Mouse (Mus musculus): Measurements from ENCODE around the gene Pcsk4. TPM values are rescaled to one million over a fixed set of nuclear protein-coding genes. Genes with fewer than 3 reads are reported as not detected.
A peak's percentile ranks its signal among the peaks of the same experiment; 100 is the strongest.

Pcsk4 gene
- polyA plus RNA-seq, 1 experiment from 2014 or later = 4.9 TPM

DNA sequence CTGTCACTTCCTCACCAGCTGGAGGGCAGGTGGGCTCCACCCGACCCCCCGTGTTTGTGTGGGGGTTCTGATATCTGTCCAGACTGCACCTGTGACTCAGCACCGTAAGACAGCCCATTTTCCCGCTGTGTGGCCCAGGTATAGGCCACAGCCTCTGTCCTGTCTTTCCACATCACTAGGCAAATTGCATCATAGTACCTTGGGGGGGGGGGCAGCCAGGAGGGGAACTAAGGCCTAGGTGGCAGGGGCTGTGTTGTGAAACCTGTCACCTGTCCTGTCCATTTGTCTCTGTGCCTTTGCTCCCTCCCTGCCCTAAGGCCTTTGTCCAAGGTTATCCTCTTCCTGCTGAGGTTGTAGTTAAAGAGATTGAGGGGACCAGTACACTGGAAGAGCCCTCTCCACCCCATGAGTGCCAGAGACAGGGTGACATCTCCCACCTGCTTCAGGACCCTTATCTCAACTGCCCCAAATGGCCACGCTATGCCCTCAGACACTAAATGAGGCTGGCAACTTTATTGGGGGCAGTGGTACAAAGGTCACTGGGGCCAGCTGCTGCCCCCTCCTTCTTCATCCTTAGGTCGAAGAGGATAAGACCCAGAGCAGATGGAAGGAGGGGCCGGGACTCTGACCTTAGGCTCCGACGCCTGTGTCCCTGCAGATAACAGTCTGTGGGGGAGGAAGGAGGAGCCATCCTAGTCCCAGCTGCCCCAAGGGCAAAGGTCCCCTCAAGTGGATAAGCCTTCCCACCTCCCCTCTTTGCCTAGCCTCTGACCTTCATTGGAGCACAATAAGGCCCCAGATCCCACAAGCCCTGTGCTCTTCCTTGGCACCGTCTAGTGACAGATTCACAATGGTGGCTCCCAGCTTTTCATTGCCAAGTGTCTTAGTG lies 2.6 kb upstream of the Pcsk4 start:
- WGBS = 74% methylated on average over 10 of the region's 10 CpGs
- H3K4me3 ChIP-seq (ENCODE audit: low read depth, low read length) = no peak overlapping the region
- H3K36me3 ChIP-seq (ENCODE audit: control insufficient read depth, insufficient read depth, low read length) = no peaks in the 10 kb centered on the region
- H3K27me3 ChIP-seq (ENCODE audit: control insufficient read depth, insufficient read depth, low read length) = no peaks in the 10 kb centered on the region
- no peaks in the 10 kb centered on the region for H3K9me3 ChIP-seq (ENCODE audit: control insufficient read depth, low read length)
- no peak overlapping the region for H3K4me2 ChIP-seq (ENCODE audit: low read depth, low read length)
- H3K9ac ChIP-seq (replicated peaks; ENCODE audit: low read depth, low read length) = no peak overlapping the region
- peaks cover 11% of the 10 kb centered on the region; the same call in 1 of the 2 replicates for H3K4me1 ChIP-seq (ENCODE audit: control insufficient read depth, insufficient read depth, low read length)
- H3K27ac ChIP-seq (ENCODE audit: low read depth, low read length) = no peak overlapping the region
- ATAC-seq (ENCODE audit: low read depth) = no peak

- H3K36me3 ChIP-seq (ENCODE audit: control insufficient read depth, insufficient read depth, low read length) = no peaks in the 10 kb centered on the region
- ATAC-seq (ENCODE audit: low read depth) = no peak
- H3K4me3 ChIP-seq (ENCODE audit: low read depth, low read length) = peak overlapping the region; percentile 40; the same call in 1 of the 2 replicates
Measured at GRCm38 (mm10) chr10:80330888-80331287, 1.6 kb upstream of the Pcsk4 start.

GRCm38 (mm10) chr10:80330084-80330483 lies 786 bp upstream of the Pcsk4 start:
- Histone ChIP-seq H3K36me3 (ENCODE audit: control insufficient read depth, insufficient read depth, low read length) (no peaks in the 10 kb centered on the region), H3K27me3 (ENCODE audit: control insufficient read depth, insufficient read depth, low read length) (no peaks in the 10 kb centered on the region; the same call in 1 of the 2 replicates), H3K4me3 (ENCODE audit: low read depth, low read length) (peak overlapping the region; percentile 40), H3K4me2 (ENCODE audit: low read depth, low read length) (peak overlapping the region; percentile 85), H3K9me3 (ENCODE audit: control insufficient read depth, low read length) (no peaks in the 10 kb centered on the region), H3K9ac (replicated peaks; ENCODE audit: low read depth, low read length) (peak overlapping the region; percentile 60), H3K27ac (ENCODE audit: low read depth, low read length) (no peak overlapping the region), H3K4me1 (ENCODE audit: control insufficient read depth, insufficient read depth, low read length) (peaks cover 11% of the 10 kb centered on the region; the same call in 1 of the 2 replicates)
- ATAC-seq (ENCODE audit: low read depth) = no peak; the same call in 1 of the 2 replicates
- 2% methylated on average over 33 of the region's 41 CpGs for WGBS

More at GRCm38 (mm10) chr10:80330888-80331287, 1.6 kb upstream of the Pcsk4 start:
- Histone ChIP-seq H3K27me3 (ENCODE audit: control insufficient read depth, insufficient read depth, low read length) (no peaks in the 10 kb centered on the region; the same call in 1 of the 2 replicates), H3K27ac (ENCODE audit: low read depth, low read length) (no peak overlapping the region), H3K4me2 (ENCODE audit: low read depth, low read length) (no peak overlapping the region), H3K9me3 (ENCODE audit: control insufficient read depth, low read length) (no peaks in the 10 kb centered on the region), H3K9ac (replicated peaks; ENCODE audit: low read depth, low read length) (no peak overlapping the region), H3K4me1 (ENCODE audit: control insufficient read depth, insufficient read depth, low read length) (peaks cover 11% of the 10 kb centered on the region; the same call in 1 of the 2 replicates)
- 73% methylated on average over 2 of the region's 2 CpGs for WGBS

- ATAC-seq (ENCODE audit: low read depth) = no peak
- Histone ChIP-seq H3K4me1 (ENCODE audit: control insufficient read depth, insufficient read depth, low read length) (peaks cover 14% of the 10 kb centered on the region; the same call in 1 of the 2 replicates), H3K36me3 (ENCODE audit: control insufficient read depth, insufficient read depth, low read length) (no peaks in the 10 kb centered on the region), H3K4me2 (ENCODE audit: low read depth, low read length) (no peak overlapping the region), H3K9me3 (ENCODE audit: control insufficient read depth, low read length) (no peaks in the 10 kb centered on the region), H3K9ac (replicated peaks; ENCODE audit: low read depth, low read length) (no peak overlapping the region), H3K4me3 (ENCODE audit: low read depth, low read length) (no peak overlapping the region), H3K27me3 (ENCODE audit: control insufficient read depth, insufficient read depth, low read length) (no peaks in the 10 kb centered on the region; the same call in 1 of the 2 replicates), H3K27ac (ENCODE audit: low read depth, low read length) (no peak overlapping the region)
- 81% methylated on average over 21 of the region's 21 CpGs for WGBS
Measured at GRCm38 (mm10) chr10:80325045-80325444, 4.3 kb downstream of the Pcsk4 start.

DNA sequence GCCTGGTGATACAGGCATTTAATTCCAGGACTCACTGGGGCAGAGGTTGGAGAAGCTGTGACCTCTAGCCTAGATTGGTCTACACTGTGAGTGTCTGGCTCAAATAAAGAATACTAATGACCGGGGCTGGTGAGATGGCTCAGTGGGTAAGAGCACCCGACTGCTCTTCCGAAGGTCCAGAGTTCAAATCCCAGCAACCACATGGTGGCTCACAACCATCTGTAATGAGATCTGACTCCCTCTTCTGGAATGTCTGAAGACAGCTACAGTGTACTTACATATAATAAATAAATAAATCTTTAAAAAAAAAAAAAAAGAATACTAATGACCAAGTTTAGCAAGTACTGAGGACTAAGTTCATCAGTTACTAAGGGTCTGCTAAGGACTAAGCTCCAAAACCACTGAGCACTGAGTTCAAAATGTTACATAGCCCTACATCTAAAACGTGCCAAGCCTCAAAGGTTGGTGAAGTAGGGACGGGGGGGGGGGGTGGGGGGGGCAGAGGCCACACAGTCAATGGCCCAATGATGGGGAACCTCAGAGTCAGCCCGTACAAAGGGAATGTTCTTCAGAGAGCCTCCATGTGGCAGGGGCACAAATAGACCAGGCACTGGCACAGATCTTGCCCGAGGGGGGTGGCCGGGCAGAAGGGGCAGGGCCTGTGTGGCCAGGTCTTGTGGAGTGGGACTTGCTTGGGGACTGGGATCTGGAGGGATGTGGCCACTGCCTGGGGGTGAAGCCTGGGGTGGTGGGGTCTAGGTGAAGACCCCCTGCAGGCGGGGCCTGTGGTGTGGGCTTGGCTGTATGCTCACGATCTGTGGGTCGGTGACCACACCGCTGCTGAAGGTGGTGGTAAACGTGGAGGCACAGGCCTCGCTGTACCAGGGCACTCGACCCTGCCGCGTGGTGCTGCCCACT lies 4.9 kb downstream of the Pcsk4 start:
- H3K4me2 ChIP-seq (ENCODE audit: low read depth, low read length) = peak overlapping the region; percentile 83; the same call in 1 of the 2 replicates
- peaks cover 14% of the 10 kb centered on the region for H3K4me1 ChIP-seq (ENCODE audit: control insufficient read depth, insufficient read depth, low read length)
- 79% methylated on average over 17 of the region's 17 CpGs for WGBS
- H3K4me3 ChIP-seq (ENCODE audit: low read depth, low read length) = no peak overlapping the region
- no peaks in the 10 kb centered on the region; the same call in 1 of the 2 replicates for H3K27me3 ChIP-seq (ENCODE audit: control insufficient read depth, insufficient read depth, low read length)
- H3K9ac ChIP-seq (replicated peaks; ENCODE audit: low read depth, low read length) = no peak overlapping the region
- H3K36me3 ChIP-seq (ENCODE audit: control insufficient read depth, insufficient read depth, low read length) = no peaks in the 10 kb centered on the region
- no peak for ATAC-seq (ENCODE audit: low read depth)
- H3K27ac ChIP-seq (ENCODE audit: low read depth, low read length) = no peak overlapping the region
- no peaks in the 10 kb centered on the region for H3K9me3 ChIP-seq (ENCODE audit: control insufficient read depth, low read length)

DNA sequence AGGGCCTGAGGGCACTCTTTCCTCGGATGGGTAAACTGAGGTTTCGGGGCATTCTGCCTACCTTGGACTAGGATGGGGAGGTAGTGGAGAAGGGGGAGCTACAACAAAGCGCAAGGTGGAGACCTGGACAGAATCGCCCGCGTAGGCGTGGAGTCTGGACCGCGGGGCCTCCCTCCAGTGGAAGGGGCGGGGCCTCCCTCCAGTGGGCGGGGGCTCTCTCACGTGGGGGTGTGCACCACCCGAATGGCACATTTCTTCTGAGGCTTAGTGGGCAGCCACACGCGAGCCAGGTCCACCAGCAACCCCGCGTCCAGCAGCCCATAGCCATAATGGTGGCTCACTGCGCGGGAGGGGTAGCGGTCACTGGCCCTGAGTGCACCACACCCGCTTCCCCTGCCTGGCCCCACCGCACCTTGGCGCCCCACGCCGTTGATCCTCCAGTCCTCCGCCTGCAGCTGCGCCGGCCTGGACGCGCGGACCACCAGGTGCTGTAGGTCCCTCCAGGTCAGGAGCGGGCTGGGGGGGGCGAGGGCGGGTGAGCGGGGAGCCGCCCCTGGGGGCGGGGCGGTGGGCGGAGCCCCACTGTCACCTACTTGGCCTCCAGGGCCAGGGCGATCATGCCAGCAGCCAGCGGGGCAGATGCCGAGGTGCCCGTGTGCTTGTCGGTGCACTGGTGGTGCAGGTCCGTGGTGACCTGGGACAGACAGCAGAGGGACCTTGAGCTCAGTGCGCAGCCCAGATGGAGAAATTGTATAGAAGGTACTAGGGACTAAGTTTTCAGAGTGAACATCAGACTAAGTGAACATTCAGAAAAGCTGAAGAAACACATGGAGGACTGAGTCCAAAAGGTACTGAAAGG lies 5.8 kb downstream of the Pcsk4 start:
- Histone ChIP-seq H3K27me3 (ENCODE audit: control insufficient read depth, insufficient read depth, low read length) (no peaks in the 10 kb centered on the region; the same call in 1 of the 2 replicates), H3K4me2 (ENCODE audit: low read depth, low read length) (peak overlapping the region; percentile 83), H3K9me3 (ENCODE audit: control insufficient read depth, low read length) (no peaks in the 10 kb centered on the region), H3K4me3 (ENCODE audit: low read depth, low read length) (peak overlapping the region; percentile 37), H3K27ac (ENCODE audit: low read depth, low read length) (no peak overlapping the region), H3K4me1 (ENCODE audit: control insufficient read depth, insufficient read depth, low read length) (peaks cover 15% of the 10 kb centered on the region), H3K9ac (replicated peaks; ENCODE audit: low read depth, low read length) (peak overlapping the region; percentile 59), H3K36me3 (ENCODE audit: control insufficient read depth, insufficient read depth, low read length) (0 out of 2 replicates have a peak, but pooled peaks cover 1% of the 10 kb centered on the region)
- WGBS = 1% methylated on average over 33 of the region's 46 CpGs
- ATAC-seq (ENCODE audit: low read depth) = peak; percentile 19; the same call in 1 of the 2 replicates

DNA sequence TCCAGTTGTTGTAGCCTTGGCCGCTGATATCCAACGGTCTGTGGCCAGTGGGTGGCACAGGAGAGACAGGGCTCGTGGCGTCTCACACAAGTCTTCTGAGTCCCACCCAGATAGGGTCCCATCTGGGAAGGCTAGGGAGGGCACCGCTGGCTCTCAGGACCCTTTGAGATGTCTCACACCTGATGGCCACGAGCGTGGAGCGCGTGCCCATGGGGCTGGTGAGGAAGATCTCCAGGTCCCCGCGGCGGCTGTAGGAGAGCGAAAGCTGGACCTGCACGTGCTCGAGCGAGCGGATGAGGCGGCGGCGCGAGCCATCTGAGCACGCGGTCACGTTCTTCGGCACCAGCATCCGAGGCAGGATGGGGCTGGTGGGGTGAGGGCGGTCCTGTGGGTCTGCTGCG lies 6.5 kb downstream of the Pcsk4 start:
- WGBS = 4% methylated on average over 28 of the region's 28 CpGs
- Histone ChIP-seq H3K9ac (replicated peaks; ENCODE audit: low read depth, low read length) (peak overlapping the region; percentile 59), H3K4me2 (ENCODE audit: low read depth, low read length) (peak overlapping the region; percentile 83), H3K4me1 (ENCODE audit: control insufficient read depth, insufficient read depth, low read length) (peaks cover 15% of the 10 kb centered on the region), H3K9me3 (ENCODE audit: control insufficient read depth, low read length) (no peaks in the 10 kb centered on the region), H3K4me3 (ENCODE audit: low read depth, low read length) (peak overlapping the region; percentile 37), H3K36me3 (ENCODE audit: control insufficient read depth, insufficient read depth, low read length) (peaks cover 5% of the 10 kb centered on the region; the same call in 1 of the 2 replicates), H3K27me3 (ENCODE audit: control insufficient read depth, insufficient read depth, low read length) (no peaks in the 10 kb centered on the region; the same call in 1 of the 2 replicates), H3K27ac (ENCODE audit: low read depth, low read length) (no peak overlapping the region)
- ATAC-seq (ENCODE audit: low read depth) = 0 out of 2 replicates have a peak, but pooled peaks have one; percentile 2
